Mouse (Mus musculus) midbrain, embryonic 14.5 days (tissue): ENCODE results near the gene Prkca. TPM values are rescaled to one million over a fixed set of nuclear protein-coding genes. Genes with fewer than 3 reads are reported as not detected.

Source experiments
- ATAC-seq: fragments of 200-750 bp; cut with Nextera tagmentation; 2 replicates; pipeline ENCODE4 v1.8.0; 2017; ENCODE audit warnings: moderate number of reproducible peaks, moderate library complexity; ENCODE audit not compliant: low FRiP score, low TSS enrichment
- DNase-seq: peaks from one replicate; pipeline ENCODE4 v3.0.0-alpha.2; 2015
- H3K27ac ChIP-seq: fragments of 300-500 bp; sonication (generic); replicated peaks from 2 replicates; pipeline ENCODE4 v1.5.1; 2014; ENCODE audit warnings: mild to moderate bottlenecking, low read depth, low read length, moderate library complexity
- H3K27me3 ChIP-seq: fragments of 300-500 bp; sonication (generic); 2 replicates; pipeline ENCODE4 v1.6.1; 2014; ENCODE audit warnings: low read length, control low read depth, mixed read lengths; ENCODE audit not compliant: control insufficient read depth, insufficient read depth
- H3K36me3 ChIP-seq: fragments of 300-500 bp; sonication (generic); 2 replicates; pipeline ENCODE4 v1.6.1; 2014; ENCODE audit warnings: low read length, control low read depth; ENCODE audit not compliant: control insufficient read depth, insufficient read depth
- H3K4me1 ChIP-seq: fragments of 300-500 bp; sonication (generic); 2 replicates; pipeline ENCODE4 v1.6.1; 2014; ENCODE audit warnings: mild to moderate bottlenecking, antibody characterized with exemption, low read length, control low read depth; ENCODE audit not compliant: control insufficient read depth, insufficient read depth
- H3K4me2 ChIP-seq: fragments of 300-500 bp; sonication (generic); 2 replicates; pipeline ENCODE4 v1.6.1; 2014; ENCODE audit warnings: mild to moderate bottlenecking, low read length, moderate library complexity
- H3K4me3 ChIP-seq: fragments of 300-500 bp; sonication (generic); replicated peaks from 2 replicates; pipeline ENCODE4 v1.5.1; 2014; ENCODE audit warnings: low read depth, low read length
- H3K9ac ChIP-seq: fragments of 300-500 bp; sonication (generic); replicated peaks from 2 replicates; pipeline ENCODE4 v1.6.1; 2014; ENCODE audit warnings: mild to moderate bottlenecking, low read length, moderate library complexity
- H3K9me3 ChIP-seq: fragments of 300-500 bp; sonication (generic); 2 replicates; pipeline ENCODE4 v1.6.1; 2016; ENCODE audit warnings: low read length, control low read depth, mixed read lengths; ENCODE audit not compliant: control insufficient read depth
- WGBS: fragments of 180-500 bp; shearing (Covaris S2); extraction: QIAGEN DNeasy Blood & Tissue Kit; methylation state at CpG from one replicate; pipeline ENCODE4 v1.1.7; 2014; 5-methylcytosine and 5-hydroxymethylcytosine counted together
- polyA plus RNA-seq: library from polyadenylated mRNA; unstranded; fragments of >200 nt; fragmentation: Nextera tagmentation; extraction: Ambion mirVana; gene quantifications from 2 replicates; pipeline ENCODE4 v1.2.1, GENCODE M21; 2014

The Prkca gene
- polyA plus RNA-seq, 1 experiment from 2014 or later = 7.6 TPM

- Histone ChIP-seq H3K9me3 (no peaks in the 10 kb centered on the region), H3K4me2 (no peak overlapping the region), H3K36me3 (no peaks in the 10 kb centered on the region), H3K9ac (no peak overlapping the region), H3K4me3 (no peak overlapping the region), H3K27me3 (no peaks in the 10 kb centered on the region), H3K27ac (no peak overlapping the region), H3K4me1 (peaks cover 29% of the 10 kb centered on the region)
- no peak for ATAC-seq
- WGBS = 77% methylated on average over 15 of the region's 15 CpGs
- no peak for DNase-seq
These were observed 142.8 kb downstream of the Prkca start for GRCm38 (mm10) chr11:108200679-108201586.

- Histone ChIP-seq H3K9me3 (no peaks in the 10 kb centered on the region), H3K4me2 (no peak overlapping the region), H3K4me1 (peaks cover 25% of the 10 kb centered on the region), H3K36me3 (no peaks in the 10 kb centered on the region), H3K4me3 (no peak overlapping the region), H3K27ac (no peak overlapping the region), H3K27me3 (no peaks in the 10 kb centered on the region), H3K9ac (no peak overlapping the region)
- no peak for ATAC-seq
- no peak for DNase-seq
- 96% methylated on average over 4 of the region's 4 CpGs for WGBS
These were observed 144.2 kb downstream of the Prkca start for GRCm38 (mm10) chr11:108199429-108199985.

- H3K4me1 ChIP-seq = peaks cover 15% of the 10 kb centered on the region
- DNase-seq (no peak), ATAC-seq (no peak)
- no peak overlapping the region for H3K9ac ChIP-seq
- WGBS = 68% methylated on average over 5 of the region's 5 CpGs
- H3K4me3 ChIP-seq = no peak overlapping the region
- H3K9me3 ChIP-seq = no peaks in the 10 kb centered on the region
- H3K4me2 ChIP-seq = no peak overlapping the region
- H3K36me3 ChIP-seq = no peaks in the 10 kb centered on the region
- no peak overlapping the region for H3K27ac ChIP-seq
- no peaks in the 10 kb centered on the region for H3K27me3 ChIP-seq
These were observed 145.1 kb downstream of the Prkca start for GRCm38 (mm10) chr11:108198592-108198991.

GRCm38 (mm10) chr11:108197427-108198218 lies 146.1 kb downstream of the Prkca start:
- Histone ChIP-seq H3K4me3 (no peak overlapping the region), H3K9ac (no peak overlapping the region), H3K27me3 (no peaks in the 10 kb centered on the region), H3K27ac (no peak overlapping the region), H3K4me1 (peaks cover 14% of the 10 kb centered on the region), H3K4me2 (no peak overlapping the region), H3K36me3 (no peaks in the 10 kb centered on the region), H3K9me3 (no peaks in the 10 kb centered on the region)
- ATAC-seq (no peak), DNase-seq (no peak)
- WGBS = 62% methylated on average over 9 of the region's 9 CpGs

GRCm38 (mm10) chr11:108196796-108197195 lies 146.9 kb downstream of the Prkca start:
- Histone ChIP-seq H3K27ac (no peak overlapping the region), H3K4me2 (no peak overlapping the region), H3K4me1 (peaks cover 12% of the 10 kb centered on the region), H3K36me3 (no peaks in the 10 kb centered on the region), H3K9ac (no peak overlapping the region), H3K4me3 (no peak overlapping the region), H3K9me3 (no peaks in the 10 kb centered on the region), H3K27me3 (no peaks in the 10 kb centered on the region)
- WGBS = 97% methylated on average over 3 of the region's 3 CpGs
- ATAC-seq (no peak), DNase-seq (no peak)

- H3K4me3 ChIP-seq = no peak overlapping the region
- H3K27me3 ChIP-seq = no peaks in the 10 kb centered on the region
- no peak overlapping the region for H3K9ac ChIP-seq
- peaks cover 3% of the 10 kb centered on the region; the same call in 1 of the 2 replicates for H3K4me1 ChIP-seq
- DNase-seq = no peak
- no peak overlapping the region for H3K4me2 ChIP-seq
- H3K27ac ChIP-seq = no peak overlapping the region
- 90% methylated on average over 6 of the region's 6 CpGs for WGBS
- H3K9me3 ChIP-seq = no peaks in the 10 kb centered on the region
- no peak for ATAC-seq
- H3K36me3 ChIP-seq = no peaks in the 10 kb centered on the region
These were observed 153.4 kb downstream of the Prkca start for GRCm38 (mm10) chr11:108190298-108190697.

- Histone ChIP-seq H3K9ac (no peak overlapping the region), H3K27me3 (no peaks in the 10 kb centered on the region), H3K36me3 (no peaks in the 10 kb centered on the region), H3K4me3 (no peak overlapping the region), H3K4me1 (no peaks in the 10 kb centered on the region), H3K4me2 (no peak overlapping the region), H3K27ac (no peak overlapping the region), H3K9me3 (no peaks in the 10 kb centered on the region)
- WGBS = 86% methylated on average over 3 of the region's 3 CpGs
- DNase-seq = no peak
- ATAC-seq = no peak
These were observed 154.4 kb downstream of the Prkca start for GRCm38 (mm10) chr11:108189362-108189761.

- ATAC-seq (no peak), DNase-seq (no peak)
- H3K9ac ChIP-seq = no peak overlapping the region
- no peak overlapping the region for H3K4me2 ChIP-seq
- H3K9me3 ChIP-seq = no peaks in the 10 kb centered on the region
- H3K36me3 ChIP-seq = no peaks in the 10 kb centered on the region
- peak overlapping the region; percentile 20; the same call in 1 of the 2 replicates for H3K27ac ChIP-seq
- peaks cover 30% of the 10 kb centered on the region for H3K4me1 ChIP-seq
- no peaks in the 10 kb centered on the region for H3K27me3 ChIP-seq
- 80% methylated on average over 5 of the region's 5 CpGs for WGBS
- no peak overlapping the region for H3K4me3 ChIP-seq
These were observed 161.3 kb downstream of the Prkca start for GRCm38 (mm10) chr11:108182421-108182820.
